Mouse (Mus musculus): ENCODE results near the gene Pla2g5.
A peak's percentile ranks its signal among the peaks of the same experiment; 100 is the strongest.

GRCm38 (mm10) chr4:138884261-138884660, 21.0 kb upstream of the Pla2g5 start:
- TF ChIP-seq EP300 (optimal IDR thresholded peaks at IDR 0.05), result no peak
- TF ChIP-seq CTCF (IDR thresholded peaks at IDR 0.05; ENCODE audit: low read depth), result peak; percentile 92

Data from stomach, postnatal 0 days (tissue).